Mouse (Mus musculus): Measurements from ENCODE around the gene March5. TPM values are rescaled to one million over a fixed set of nuclear protein-coding genes. Genes with fewer than 3 reads are reported as not detected.

The March5 gene
- polyA plus RNA-seq, 1 experiment: 55.7 TPM

DNA sequence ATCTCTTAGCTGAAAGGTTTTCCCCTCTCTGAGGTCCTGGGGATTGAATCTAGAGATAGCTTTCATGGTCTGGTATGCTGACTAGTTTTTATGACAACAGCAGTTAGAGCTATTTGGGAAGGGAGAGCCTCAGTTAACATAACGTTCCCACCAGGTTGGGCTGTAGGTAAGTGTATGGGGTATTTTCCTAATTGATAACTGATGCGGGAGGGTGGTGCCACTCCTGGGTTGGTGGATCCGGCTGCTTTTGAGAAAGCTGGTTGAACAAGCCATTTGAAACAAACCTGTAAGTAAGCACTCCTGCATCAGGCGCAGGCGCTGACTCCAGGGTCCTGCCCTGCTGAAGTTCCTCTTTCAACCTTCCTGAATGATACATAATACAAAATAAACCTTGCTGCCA, 30.0 kb downstream of the March5 start:
- Histone ChIP-seq H3K79me2 (ENCODE audit: control insufficient read depth, insufficient read depth) (no peaks in the 10 kb centered on the region), H3K4me3 (ENCODE audit: insufficient read depth, poor library complexity, severe bottlenecking) (no peak overlapping the region), H3ac (ENCODE audit: control insufficient read depth, insufficient read length, low read depth) (no peak overlapping the region), H3K27me3 (ENCODE audit: control insufficient read depth, insufficient read depth, insufficient read length) (no peaks in the 10 kb centered on the region), H3K36me3 (ENCODE audit: control insufficient read depth, insufficient read depth) (no peaks in the 10 kb centered on the region), H3K79me3 (ENCODE audit: low read depth) (no peaks in the 10 kb centered on the region)
- TF ChIP-seq CTCF (IDR thresholded peaks at IDR 0.05; ENCODE audit: control insufficient read depth, insufficient read depth, insufficient read length) (no peak), USF1 (IDR thresholded peaks at IDR 0.05; ENCODE audit: low read depth) (no peak), CEBPB (IDR thresholded peaks at IDR 0.05; ENCODE audit: low read depth) (no peak), MYOG (IDR thresholded peaks at IDR 0.05; ENCODE audit: control insufficient read depth, extremely low read depth, insufficient read length) (no peak), MAX (IDR thresholded peaks at IDR 0.05) (no peak), FOSL1 (IDR thresholded peaks at IDR 0.05; ENCODE audit: insufficient read depth, low read length, poor library complexity, severe bottlenecking) (no peak), MYOD1 (IDR thresholded peaks at IDR 0.05; ENCODE audit: control insufficient read depth, insufficient read length, low read depth) (no peak)

DNA sequence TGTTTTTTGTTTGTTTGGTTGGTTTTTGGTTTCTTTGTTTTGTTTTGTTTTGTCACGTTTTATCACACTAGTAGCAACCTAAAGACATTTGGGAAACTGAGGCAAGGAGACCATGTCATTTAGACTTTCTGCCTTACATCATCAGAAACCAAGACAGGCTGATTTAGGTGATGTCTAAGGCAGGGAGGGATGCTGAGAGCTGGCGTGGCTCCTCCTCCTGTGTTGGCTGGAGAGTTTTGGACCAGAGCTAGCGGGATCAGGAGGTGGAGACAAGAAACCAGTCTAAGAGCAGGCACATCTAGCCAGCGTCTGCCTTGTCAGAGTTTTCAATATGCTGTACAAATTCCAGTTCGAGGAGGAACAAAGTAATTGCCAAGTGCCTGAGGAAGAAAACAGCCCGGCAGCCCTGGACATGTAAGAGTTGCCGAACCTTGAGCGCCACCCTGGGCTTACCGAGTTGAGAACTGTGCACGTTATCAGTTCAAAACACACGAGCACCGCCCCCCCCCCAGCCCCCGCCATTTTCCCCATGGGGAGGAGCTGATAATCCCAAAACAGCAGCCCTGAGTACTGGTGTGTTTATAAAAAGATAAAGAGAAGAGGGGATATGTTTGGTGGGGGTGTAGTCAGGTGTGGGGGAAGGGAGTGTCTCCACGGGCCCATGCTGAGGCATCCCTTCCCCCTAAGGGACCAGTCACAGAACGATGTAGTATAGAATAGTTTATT, 30.5 kb downstream of the March5 start:
- Histone ChIP-seq H3ac (ENCODE audit: control insufficient read depth, insufficient read length, low read depth) (no peak overlapping the region), H3K79me3 (ENCODE audit: low read depth) (no peaks in the 10 kb centered on the region), H3K79me2 (ENCODE audit: control insufficient read depth, insufficient read depth) (no peaks in the 10 kb centered on the region), H3K27me3 (ENCODE audit: control insufficient read depth, insufficient read depth, insufficient read length) (no peaks in the 10 kb centered on the region), H3K36me3 (ENCODE audit: control insufficient read depth, insufficient read depth) (no peaks in the 10 kb centered on the region), H3K4me3 (ENCODE audit: insufficient read depth, poor library complexity, severe bottlenecking) (no peak overlapping the region)
- TF ChIP-seq MAX (IDR thresholded peaks at IDR 0.05) (no peak), FOSL1 (IDR thresholded peaks at IDR 0.05; ENCODE audit: insufficient read depth, low read length, poor library complexity, severe bottlenecking) (no peak), MYOG (IDR thresholded peaks at IDR 0.05; ENCODE audit: control insufficient read depth, extremely low read depth, insufficient read length) (no peak), MYOD1 (IDR thresholded peaks at IDR 0.05; ENCODE audit: control insufficient read depth, insufficient read length, low read depth) (no peak), USF1 (IDR thresholded peaks at IDR 0.05; ENCODE audit: low read depth) (no peak), CEBPB (IDR thresholded peaks at IDR 0.05; ENCODE audit: low read depth) (no peak), CTCF (IDR thresholded peaks at IDR 0.05; ENCODE audit: control insufficient read depth, insufficient read depth, insufficient read length) (no peak)

DNA sequence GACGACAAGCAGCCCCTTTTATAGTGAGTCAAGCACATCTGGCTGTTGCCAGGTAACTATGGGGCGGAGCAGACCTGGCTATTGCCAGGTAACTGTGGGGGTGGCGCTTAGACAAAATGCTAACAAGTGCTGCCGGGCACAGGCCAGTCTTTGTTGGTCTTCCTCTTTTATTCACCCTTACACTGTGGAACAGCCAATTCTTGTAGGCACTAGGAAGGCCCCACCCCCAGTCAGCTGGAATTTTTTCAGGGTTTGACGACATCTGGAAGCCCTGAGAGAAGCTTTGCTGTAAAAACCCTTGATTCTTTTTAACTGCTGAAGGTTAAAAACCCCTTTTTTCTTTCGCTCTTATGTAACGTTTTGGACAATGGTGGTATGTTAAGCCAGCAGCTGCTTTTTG, 31.3 kb downstream of the March5 start:
- no peaks in the 10 kb centered on the region for H3K36me3 ChIP-seq (ENCODE audit: control insufficient read depth, insufficient read depth)
- H3K4me3 ChIP-seq (ENCODE audit: insufficient read depth, poor library complexity, severe bottlenecking): no peak overlapping the region
- H3K27me3 ChIP-seq (ENCODE audit: control insufficient read depth, insufficient read depth, insufficient read length): no peaks in the 10 kb centered on the region
- no peaks in the 10 kb centered on the region for H3K79me2 ChIP-seq (ENCODE audit: control insufficient read depth, insufficient read depth)
- no peak overlapping the region for H3ac ChIP-seq (ENCODE audit: control insufficient read depth, insufficient read length, low read depth)
- no peak for TF ChIP-seq FOSL1 (IDR thresholded peaks at IDR 0.05; ENCODE audit: insufficient read depth, low read length, poor library complexity, severe bottlenecking)
- TF ChIP-seq USF1 (IDR thresholded peaks at IDR 0.05; ENCODE audit: low read depth): no peak
- TF ChIP-seq CEBPB (IDR thresholded peaks at IDR 0.05; ENCODE audit: low read depth): no peak
- TF ChIP-seq MYOG (IDR thresholded peaks at IDR 0.05; ENCODE audit: control insufficient read depth, extremely low read depth, insufficient read length): no peak
- TF ChIP-seq MAX (IDR thresholded peaks at IDR 0.05): no peak
- no peak for TF ChIP-seq CTCF (IDR thresholded peaks at IDR 0.05; ENCODE audit: control insufficient read depth, insufficient read depth, insufficient read length)
- no peak for TF ChIP-seq MYOD1 (IDR thresholded peaks at IDR 0.05; ENCODE audit: control insufficient read depth, insufficient read length, low read depth)
- no peaks in the 10 kb centered on the region for H3K79me3 ChIP-seq (ENCODE audit: low read depth)

DNA sequence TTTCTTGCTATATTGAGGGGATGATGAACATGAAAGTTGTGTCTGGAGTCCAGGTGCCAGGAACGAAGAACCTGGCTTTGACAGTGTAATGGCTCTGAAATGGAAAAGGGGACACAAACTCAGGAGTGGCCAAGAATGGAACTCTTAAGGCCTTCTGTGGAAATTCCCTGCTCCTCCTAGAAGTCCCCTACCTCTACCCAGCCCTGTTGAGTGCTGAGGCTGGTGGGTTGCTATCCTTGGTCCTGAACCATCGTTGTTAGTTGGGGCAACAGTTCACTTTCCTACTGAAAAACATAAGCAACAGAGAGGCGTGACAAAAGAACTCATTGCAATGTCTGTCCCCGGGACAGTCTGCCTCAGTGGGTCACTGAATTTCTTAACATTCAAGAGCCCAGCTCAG, 31.8 kb downstream of the March5 start:
- no peaks in the 10 kb centered on the region for H3K36me3 ChIP-seq (ENCODE audit: control insufficient read depth, insufficient read depth)
- H3K79me3 ChIP-seq (ENCODE audit: low read depth): no peaks in the 10 kb centered on the region
- no peak overlapping the region for H3K4me3 ChIP-seq (ENCODE audit: insufficient read depth, poor library complexity, severe bottlenecking)
- no peaks in the 10 kb centered on the region for H3K79me2 ChIP-seq (ENCODE audit: control insufficient read depth, insufficient read depth)
- no peaks in the 10 kb centered on the region for H3K27me3 ChIP-seq (ENCODE audit: control insufficient read depth, insufficient read depth, insufficient read length)
- H3ac ChIP-seq (ENCODE audit: control insufficient read depth, insufficient read length, low read depth): no peak overlapping the region
- no peak for TF ChIP-seq MAX (IDR thresholded peaks at IDR 0.05)
- no peak for TF ChIP-seq CTCF (IDR thresholded peaks at IDR 0.05; ENCODE audit: control insufficient read depth, insufficient read depth, insufficient read length)
- TF ChIP-seq MYOD1 (IDR thresholded peaks at IDR 0.05; ENCODE audit: control insufficient read depth, insufficient read length, low read depth): no peak
- no peak for TF ChIP-seq USF1 (IDR thresholded peaks at IDR 0.05; ENCODE audit: low read depth)
- TF ChIP-seq FOSL1 (IDR thresholded peaks at IDR 0.05; ENCODE audit: insufficient read depth, low read length, poor library complexity, severe bottlenecking): no peak
- TF ChIP-seq CEBPB (IDR thresholded peaks at IDR 0.05; ENCODE audit: low read depth): no peak
- TF ChIP-seq MYOG (IDR thresholded peaks at IDR 0.05; ENCODE audit: control insufficient read depth, extremely low read depth, insufficient read length): no peak

DNA sequence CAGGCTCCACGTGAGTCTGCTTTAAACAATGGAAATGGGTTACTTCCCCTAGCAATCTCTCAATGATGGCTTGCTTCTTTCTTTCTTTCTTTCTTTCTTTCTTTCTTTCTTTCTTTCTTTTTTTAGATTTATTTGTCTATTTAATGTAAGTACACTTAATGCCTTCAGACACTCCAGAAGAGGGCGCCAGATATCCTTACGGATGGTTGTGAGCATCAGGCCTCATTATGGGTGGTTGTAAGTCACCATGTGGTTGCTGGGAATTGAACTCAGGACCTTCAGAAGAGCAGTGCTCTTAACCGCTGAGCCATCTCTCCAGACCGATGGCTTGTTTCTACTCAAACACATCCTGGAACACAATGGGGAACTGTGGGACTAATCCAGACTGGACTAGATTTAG, 33.9 kb downstream of the March5 start:
- TF ChIP-seq USF1 (IDR thresholded peaks at IDR 0.05; ENCODE audit: low read depth) (no peak), FOSL1 (IDR thresholded peaks at IDR 0.05; ENCODE audit: insufficient read depth, low read length, poor library complexity, severe bottlenecking) (no peak), CEBPB (IDR thresholded peaks at IDR 0.05; ENCODE audit: low read depth) (no peak), MYOD1 (IDR thresholded peaks at IDR 0.05; ENCODE audit: control insufficient read depth, insufficient read length, low read depth) (no peak), CTCF (IDR thresholded peaks at IDR 0.05; ENCODE audit: control insufficient read depth, insufficient read depth, insufficient read length) (no peak), MAX (IDR thresholded peaks at IDR 0.05) (no peak), MYOG (IDR thresholded peaks at IDR 0.05; ENCODE audit: control insufficient read depth, extremely low read depth, insufficient read length) (no peak)
- Histone ChIP-seq H3K36me3 (ENCODE audit: control insufficient read depth, insufficient read depth) (no peaks in the 10 kb centered on the region), H3ac (ENCODE audit: control insufficient read depth, insufficient read length, low read depth) (no peak overlapping the region), H3K27me3 (ENCODE audit: control insufficient read depth, insufficient read depth, insufficient read length) (no peaks in the 10 kb centered on the region), H3K79me2 (ENCODE audit: control insufficient read depth, insufficient read depth) (no peaks in the 10 kb centered on the region), H3K4me3 (ENCODE audit: insufficient read depth, poor library complexity, severe bottlenecking) (no peak overlapping the region), H3K79me3 (ENCODE audit: low read depth) (no peaks in the 10 kb centered on the region)
